Mouse (Mus musculus): Measurements from ENCODE around the gene Vmp1. TPM values are rescaled to one million over a fixed set of nuclear protein-coding genes. Genes with fewer than 3 reads are reported as not detected.

Vmp1 gene
- polyA plus RNA-seq, 1 experiment: 1.3 TPM

DNA sequence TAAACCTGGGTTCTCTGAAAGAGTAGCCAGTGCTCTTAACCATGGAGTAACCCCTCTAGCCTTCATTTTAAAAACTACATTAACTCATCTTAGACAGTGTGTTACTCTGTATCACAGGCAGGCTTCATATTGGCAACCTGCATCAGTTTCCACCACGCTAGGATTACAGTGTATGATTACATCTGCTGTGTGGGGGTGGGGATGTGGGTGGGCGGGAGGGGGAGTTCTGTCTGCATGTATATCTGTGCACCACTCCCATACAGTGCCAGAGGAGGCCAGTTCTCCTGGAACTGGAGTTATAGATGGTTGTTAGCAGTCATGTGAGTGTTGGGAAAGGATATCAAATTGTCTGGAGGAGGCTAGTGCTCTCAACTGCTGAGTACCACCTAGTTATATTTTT lies 55.2 kb downstream of the Vmp1 start:
- Histone ChIP-seq H3K36me3 (ENCODE audit: control insufficient read depth) (peaks cover 90% of the 10 kb centered on the region), H3K9me3 (ENCODE audit: control insufficient read depth, low read length) (no peaks in the 10 kb centered on the region), H3K4me1 (ENCODE audit: control insufficient read depth) (peaks cover 50% of the 10 kb centered on the region), H3K27me3 (ENCODE audit: control insufficient read depth) (no peaks in the 10 kb centered on the region), H3K4me3 (replicated peaks) (no peak overlapping the region)
- TF ChIP-seq TAL1 (IDR thresholded peaks at IDR 0.05; ENCODE audit: low read length): no peak
- TF ChIP-seq GATA1 (IDR thresholded peaks at IDR 0.05; ENCODE audit: low read length): no peak

DNA sequence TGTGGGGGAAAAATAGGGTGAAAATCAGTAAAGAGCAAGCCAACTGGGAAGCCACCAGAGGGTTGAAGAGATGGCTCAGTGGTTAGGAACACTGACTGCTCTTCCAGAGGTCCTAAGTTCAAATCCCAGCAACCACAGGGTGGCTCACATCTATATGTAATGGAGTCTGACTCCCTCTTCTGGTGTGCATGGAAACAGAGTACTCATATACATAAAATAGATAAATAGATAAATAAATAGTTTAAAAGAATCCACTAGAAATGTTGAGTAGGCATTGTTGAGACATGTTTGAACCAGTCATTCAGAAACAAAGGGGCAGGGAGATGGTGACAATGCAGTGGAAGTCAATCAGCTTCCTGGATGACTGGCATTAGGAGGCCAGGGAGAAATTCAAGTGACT lies 56.0 kb downstream of the Vmp1 start:
- H3K27me3 ChIP-seq (ENCODE audit: control insufficient read depth): no peaks in the 10 kb centered on the region
- peaks cover 52% of the 10 kb centered on the region for H3K4me1 ChIP-seq (ENCODE audit: control insufficient read depth)
- H3K4me3 ChIP-seq (replicated peaks): no peak overlapping the region
- H3K36me3 ChIP-seq (ENCODE audit: control insufficient read depth): peaks cover 89% of the 10 kb centered on the region
- no peaks in the 10 kb centered on the region for H3K9me3 ChIP-seq (ENCODE audit: control insufficient read depth, low read length)
- TF ChIP-seq GATA1 (IDR thresholded peaks at IDR 0.05; ENCODE audit: low read length): no peak
- TF ChIP-seq TAL1 (IDR thresholded peaks at IDR 0.05; ENCODE audit: low read length): no peak

DNA sequence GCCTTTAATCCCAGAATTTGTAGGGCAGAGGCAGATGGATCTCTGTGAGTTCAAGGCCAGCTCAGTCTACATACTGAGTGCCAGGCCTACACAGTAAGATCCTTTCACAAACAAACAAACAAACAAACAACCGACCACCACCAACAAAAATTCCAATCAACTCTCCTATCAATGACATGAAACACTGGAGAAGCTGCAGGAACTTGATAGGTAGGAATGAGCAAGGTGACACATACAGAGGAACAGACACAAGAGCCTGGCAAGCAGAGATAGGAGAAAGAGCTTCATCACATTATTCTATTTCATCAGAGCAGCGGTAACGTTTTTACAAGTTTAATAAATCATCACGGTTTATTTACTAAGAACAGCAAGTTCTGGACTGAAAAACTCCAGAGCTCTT lies 56.9 kb downstream of the Vmp1 start:
- no peaks in the 10 kb centered on the region for H3K9me3 ChIP-seq (ENCODE audit: control insufficient read depth, low read length)

DNA sequence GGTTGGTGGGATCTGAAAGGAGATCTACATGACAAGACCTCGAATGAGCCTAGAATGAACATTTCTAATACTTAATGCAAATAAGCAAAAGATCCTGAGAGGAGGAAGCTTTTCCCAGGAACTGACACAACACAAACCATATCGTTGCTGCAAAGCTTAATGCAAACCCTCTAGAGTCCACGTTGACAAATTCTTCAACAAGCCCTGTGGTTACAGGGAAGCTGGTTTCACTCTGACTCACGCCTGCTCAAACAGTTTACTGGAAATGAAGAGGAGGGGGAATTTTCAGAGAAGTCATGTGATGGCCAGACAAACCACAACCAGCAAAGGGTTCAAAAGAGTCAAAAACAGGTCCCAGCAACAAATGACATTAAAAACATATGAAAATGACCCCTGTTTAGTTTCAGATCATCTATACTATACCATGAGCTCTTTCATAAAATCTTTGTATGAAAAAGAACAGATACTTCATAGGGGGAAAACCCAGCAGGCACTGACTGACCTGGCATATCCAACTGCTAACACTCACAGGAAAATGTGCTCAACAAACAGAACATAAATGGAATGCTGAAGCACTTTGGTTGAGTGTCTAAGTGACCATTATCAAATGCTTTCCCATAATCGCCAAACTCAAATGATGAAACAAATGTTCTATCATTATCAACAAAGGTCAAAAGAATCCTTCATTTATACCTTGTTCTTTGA lies 59.2 kb downstream of the Vmp1 start:
- Histone ChIP-seq H3K27me3 (ENCODE audit: control insufficient read depth) (no peaks in the 10 kb centered on the region), H3K4me1 (ENCODE audit: control insufficient read depth) (peaks cover 52% of the 10 kb centered on the region), H3K36me3 (ENCODE audit: control insufficient read depth) (peaks cover 86% of the 10 kb centered on the region), H3K4me3 (replicated peaks) (no peak overlapping the region), H3K9me3 (ENCODE audit: control insufficient read depth, low read length) (no peaks in the 10 kb centered on the region)
- TF ChIP-seq GATA1 (IDR thresholded peaks at IDR 0.05; ENCODE audit: low read length): no peak
- TF ChIP-seq TAL1 (IDR thresholded peaks at IDR 0.05; ENCODE audit: low read length): no peak

More for the DNA sequence above, 56.9 kb downstream of the Vmp1 start:
- TF ChIP-seq TAL1 (IDR thresholded peaks at IDR 0.05; ENCODE audit: low read length) (peak; percentile 71), GATA1 (IDR thresholded peaks at IDR 0.05; ENCODE audit: low read length) (peak; percentile 39; the same call in 1 of the 2 replicates)
- Histone ChIP-seq H3K27me3 (ENCODE audit: control insufficient read depth) (no peaks in the 10 kb centered on the region), H3K36me3 (ENCODE audit: control insufficient read depth) (peaks cover 86% of the 10 kb centered on the region), H3K4me3 (replicated peaks) (no peak overlapping the region), H3K4me1 (ENCODE audit: control insufficient read depth) (peaks cover 52% of the 10 kb centered on the region)

DNA sequence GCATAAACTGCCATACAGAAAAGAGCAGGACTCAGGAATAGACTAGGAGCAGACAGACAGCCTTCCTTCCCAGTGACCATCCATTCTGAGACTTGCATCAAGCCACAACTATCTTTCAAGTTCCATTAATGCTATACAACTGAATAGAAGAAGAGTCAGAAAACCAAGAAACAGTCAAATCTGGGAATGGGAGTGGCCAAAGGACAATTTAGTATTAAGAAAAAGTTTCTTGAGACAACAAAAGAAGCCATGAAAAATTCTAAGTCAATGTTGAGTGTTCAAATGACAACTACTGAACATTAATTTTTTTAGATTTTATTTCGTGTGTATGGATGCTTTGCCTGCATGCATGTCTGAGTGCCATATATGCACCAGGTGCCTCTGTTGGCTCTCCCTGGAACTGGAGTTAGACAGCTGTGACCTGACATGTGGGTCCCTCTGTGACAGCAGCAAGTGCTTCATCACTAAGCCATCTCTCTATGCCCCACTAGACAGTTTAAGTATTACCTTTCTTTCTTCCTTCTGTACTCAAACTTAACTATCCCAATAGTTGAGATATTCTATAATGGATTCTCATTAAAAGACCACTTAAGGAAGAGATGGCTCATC lies 60.1 kb downstream of the Vmp1 start:
- Histone ChIP-seq H3K9me3 (ENCODE audit: control insufficient read depth, low read length) (no peaks in the 10 kb centered on the region), H3K4me3 (replicated peaks) (no peak overlapping the region), H3K4me1 (ENCODE audit: control insufficient read depth) (peaks cover 44% of the 10 kb centered on the region), H3K27me3 (ENCODE audit: control insufficient read depth) (no peaks in the 10 kb centered on the region), H3K36me3 (ENCODE audit: control insufficient read depth) (peaks cover 81% of the 10 kb centered on the region)
- TF ChIP-seq GATA1 (IDR thresholded peaks at IDR 0.05; ENCODE audit: low read length) (no peak), TAL1 (IDR thresholded peaks at IDR 0.05; ENCODE audit: low read length) (no peak)

DNA sequence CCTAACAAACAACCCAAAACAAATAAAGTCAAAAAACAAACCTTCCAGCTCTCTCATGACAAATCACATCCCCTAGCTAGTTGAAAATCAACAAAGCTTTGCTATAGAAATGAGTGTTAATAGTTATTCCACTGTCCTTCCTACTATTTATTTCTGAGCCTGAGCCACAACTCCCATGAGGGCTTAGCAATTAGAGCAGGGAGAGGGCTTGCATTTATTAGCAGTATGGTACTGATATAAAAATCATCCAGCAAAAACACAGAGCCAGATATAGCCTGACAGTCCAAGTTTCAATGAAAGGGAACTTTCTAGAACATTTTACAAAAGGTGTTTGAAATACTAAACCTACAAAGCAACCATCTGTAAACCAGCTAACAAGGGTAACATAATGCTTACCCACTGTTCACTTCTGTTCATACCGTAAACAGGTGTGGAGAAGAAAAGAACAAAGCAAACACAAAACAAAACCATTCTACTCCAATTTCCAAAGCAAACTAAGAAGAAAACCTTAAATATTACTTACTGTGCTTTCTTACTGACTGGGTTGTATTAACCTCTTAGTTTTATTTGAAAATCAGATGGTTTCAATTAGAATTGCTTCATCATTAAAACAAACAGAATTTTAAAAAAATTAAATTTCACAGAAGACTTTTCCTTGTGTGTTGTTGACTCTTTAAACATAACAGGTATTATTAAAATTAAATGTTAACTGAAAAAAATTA lies 61.3 kb downstream of the Vmp1 start:
- no peak for TF ChIP-seq GATA1 (IDR thresholded peaks at IDR 0.05; ENCODE audit: low read length)
- Histone ChIP-seq H3K9me3 (ENCODE audit: control insufficient read depth, low read length) (no peaks in the 10 kb centered on the region), H3K36me3 (ENCODE audit: control insufficient read depth) (peaks cover 79% of the 10 kb centered on the region), H3K4me1 (ENCODE audit: control insufficient read depth) (peaks cover 36% of the 10 kb centered on the region), H3K4me3 (replicated peaks) (no peak overlapping the region), H3K27me3 (ENCODE audit: control insufficient read depth) (no peaks in the 10 kb centered on the region)

DNA sequence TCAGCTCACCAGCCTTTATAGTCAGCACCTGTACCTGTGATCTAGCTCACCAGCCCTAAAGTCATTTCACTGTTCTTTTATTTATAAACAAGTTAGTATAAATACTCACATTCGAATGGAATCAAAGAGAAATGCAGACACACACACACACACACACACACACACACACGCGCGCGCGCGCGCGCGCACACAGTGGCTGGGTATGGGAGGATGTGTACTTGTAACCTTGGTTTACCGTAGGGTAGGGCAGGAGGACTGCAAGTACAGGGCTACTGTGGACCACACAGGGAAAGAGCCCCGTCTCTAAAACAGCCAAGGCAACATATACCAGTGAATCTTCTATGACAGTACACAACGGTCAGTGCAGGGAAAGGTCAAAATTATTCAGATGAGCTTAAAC lies 62.5 kb downstream of the Vmp1 start:
- no peak for TF ChIP-seq GATA1 (IDR thresholded peaks at IDR 0.05; ENCODE audit: low read length)
- Histone ChIP-seq H3K27me3 (ENCODE audit: control insufficient read depth) (no peaks in the 10 kb centered on the region), H3K9me3 (ENCODE audit: control insufficient read depth, low read length) (no peaks in the 10 kb centered on the region), H3K36me3 (ENCODE audit: control insufficient read depth) (peaks cover 79% of the 10 kb centered on the region), H3K4me1 (ENCODE audit: control insufficient read depth) (peaks cover 28% of the 10 kb centered on the region), H3K4me3 (replicated peaks) (no peak overlapping the region)

DNA sequence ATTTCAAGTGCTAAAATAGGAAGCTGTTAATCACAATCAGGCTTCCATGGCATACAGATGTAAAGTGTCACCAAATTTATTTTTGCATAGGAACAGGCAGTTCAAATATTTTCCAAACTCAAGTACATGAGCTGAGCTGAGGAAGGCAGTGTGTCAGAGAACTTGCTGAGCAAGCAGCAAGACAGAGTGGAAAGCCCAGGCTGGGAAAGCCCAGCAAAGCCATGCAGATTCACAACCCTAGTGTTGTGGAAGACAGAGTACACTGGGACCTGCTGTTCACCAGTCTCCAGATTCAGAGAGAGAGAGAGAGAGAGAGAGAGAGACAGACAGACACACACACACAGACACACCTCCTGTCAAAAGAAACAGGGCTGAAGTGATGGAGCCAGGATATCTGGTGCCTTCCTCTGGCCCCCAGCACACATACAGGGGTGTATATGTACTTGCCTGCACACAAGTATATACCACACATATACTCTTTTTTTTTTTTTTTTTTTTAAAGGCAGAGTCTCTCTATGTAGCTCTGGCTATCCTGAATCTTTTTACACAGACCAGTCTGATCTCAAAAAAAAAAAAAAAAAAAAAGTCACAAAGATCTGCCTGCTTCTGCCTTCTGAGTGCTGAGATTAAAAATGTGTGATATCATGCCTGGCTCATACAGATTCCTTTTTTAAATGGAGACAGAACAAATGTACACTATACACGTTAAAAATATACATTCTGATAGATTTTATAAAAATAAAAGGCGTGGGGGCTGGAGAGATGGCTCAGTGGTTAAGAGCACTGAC lies 64.9 kb downstream of the Vmp1 start:
- peaks cover 35% of the 10 kb centered on the region for H3K4me1 ChIP-seq (ENCODE audit: control insufficient read depth)
- no peak overlapping the region for H3K4me3 ChIP-seq (replicated peaks)
- H3K9me3 ChIP-seq (ENCODE audit: control insufficient read depth, low read length): no peaks in the 10 kb centered on the region
- TF ChIP-seq GATA1 (IDR thresholded peaks at IDR 0.05; ENCODE audit: low read length) (no peak), TAL1 (IDR thresholded peaks at IDR 0.05; ENCODE audit: low read length) (no peak)
- peaks cover 72% of the 10 kb centered on the region for H3K36me3 ChIP-seq (ENCODE audit: control insufficient read depth)
- no peaks in the 10 kb centered on the region for H3K27me3 ChIP-seq (ENCODE audit: control insufficient read depth)

DNA sequence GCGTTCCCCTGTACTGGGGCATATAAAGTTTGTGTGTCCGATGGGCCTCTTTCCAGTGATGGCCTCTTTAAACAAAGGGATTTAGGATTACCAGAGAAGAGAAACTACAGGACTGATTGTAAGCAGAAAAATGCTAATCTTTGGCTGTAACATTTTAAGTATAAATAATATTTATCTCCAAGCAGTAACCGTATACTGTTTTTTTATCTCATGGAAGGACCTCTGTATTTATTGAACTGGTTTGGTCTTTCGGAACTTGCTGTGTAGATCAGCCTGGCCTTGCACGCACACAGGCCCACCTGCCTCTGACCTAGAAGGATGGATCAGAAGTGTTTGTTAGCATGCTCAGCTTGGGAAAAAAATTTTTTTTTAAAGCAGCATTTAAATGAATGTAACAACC lies 69.0 kb downstream of the Vmp1 start:
- TF ChIP-seq GATA1 (IDR thresholded peaks at IDR 0.05; ENCODE audit: low read length) (no peak), TAL1 (IDR thresholded peaks at IDR 0.05; ENCODE audit: low read length) (no peak)
- Histone ChIP-seq H3K9me3 (ENCODE audit: control insufficient read depth, low read length) (no peaks in the 10 kb centered on the region), H3K27me3 (ENCODE audit: control insufficient read depth) (no peaks in the 10 kb centered on the region), H3K4me3 (replicated peaks) (no peak overlapping the region), H3K36me3 (ENCODE audit: control insufficient read depth) (peaks cover 72% of the 10 kb centered on the region), H3K4me1 (ENCODE audit: control insufficient read depth) (peaks cover 69% of the 10 kb centered on the region)

Measured in erythroblast, embryonic 14.5 days (primary cell).